Mouse (Mus musculus): Measurements from ENCODE around the gene Tet3. TPM values are rescaled to one million over a fixed set of nuclear protein-coding genes. Genes with fewer than 3 reads are reported as not detected.

The Tet3 gene
- polyA plus RNA-seq (2012; rRNA removed) = 2.3 and 3.4 TPM in 2 replicates

DNA sequence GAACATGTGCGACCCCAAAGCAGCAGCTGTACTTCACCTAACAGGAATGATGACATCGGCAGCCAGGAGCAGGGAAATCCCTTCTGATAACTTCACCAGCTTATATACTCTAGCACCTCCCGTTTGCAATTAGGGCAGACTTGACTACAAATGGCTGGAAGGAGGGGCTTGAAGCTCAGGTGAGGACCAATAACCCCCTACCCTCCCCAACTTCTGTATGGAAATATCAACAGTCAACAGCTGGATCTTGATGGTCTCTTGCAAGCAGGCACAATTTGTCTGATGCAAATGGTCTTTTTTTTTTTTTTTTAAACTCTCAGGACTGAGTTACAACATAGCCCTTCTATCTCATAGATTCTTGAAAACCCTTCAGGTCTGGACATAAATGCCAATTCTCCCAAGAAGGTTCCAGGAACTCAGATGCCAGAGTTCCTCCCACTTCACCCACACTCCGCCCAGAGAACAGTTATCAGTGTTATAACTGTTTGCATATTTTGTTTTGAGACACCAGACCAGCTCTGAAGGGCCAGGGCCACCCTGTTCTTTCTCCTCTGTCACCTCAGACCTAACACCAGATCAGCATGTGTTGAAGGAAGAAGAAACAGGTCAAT lies at the start of gene Tet3:
Gene Tet3 (minus strand): TSS at position 51 of the 611 bp plus-strand sequence.

DNA sequence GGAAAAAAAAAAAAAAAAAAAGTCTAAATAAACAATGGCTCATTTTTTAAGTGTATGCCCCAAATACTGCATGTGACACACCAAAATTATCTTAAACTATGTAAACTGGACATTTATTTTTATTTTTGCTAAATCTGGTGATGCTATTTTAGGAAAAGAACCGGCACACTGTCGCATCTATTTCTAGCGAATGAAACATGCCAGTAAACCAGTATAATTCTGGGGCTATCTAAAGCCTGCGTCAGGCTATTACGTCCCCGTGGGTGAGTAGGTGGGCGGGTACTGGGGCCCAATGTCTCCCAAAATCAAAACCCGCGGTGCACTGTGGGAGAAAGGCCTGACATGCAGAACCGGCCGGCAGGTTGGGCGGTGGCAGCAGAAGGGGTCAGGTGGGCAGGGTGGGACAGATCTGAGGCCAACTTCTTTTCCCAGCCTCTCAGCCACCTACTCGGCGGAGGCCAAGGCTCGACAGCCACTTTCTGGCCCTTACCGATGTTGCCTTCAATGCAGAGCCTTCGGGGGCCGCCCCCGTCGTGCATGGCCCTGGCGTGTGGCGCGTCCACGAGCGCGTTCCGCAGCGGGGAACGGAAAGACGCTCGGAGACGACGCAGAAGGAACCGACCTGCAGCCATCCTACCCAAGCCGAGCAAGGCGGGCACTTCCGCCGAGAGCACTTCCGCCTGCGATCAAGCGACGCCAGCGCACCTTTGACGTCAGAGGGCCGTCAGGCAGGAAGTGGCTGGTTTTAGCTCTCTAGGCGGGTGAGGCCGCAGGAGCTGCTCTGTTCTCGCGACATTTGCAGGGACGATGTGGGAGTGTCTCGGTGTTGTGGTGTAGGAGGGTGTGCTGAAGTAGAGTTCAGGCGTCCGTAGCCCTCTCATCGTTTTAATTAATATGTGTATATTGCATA lies 47.6 kb upstream of the Tet3 start, which contains the start of gene Dguok:
Gene Dguok (minus strand): TSS at position 712 of the 910 bp plus-strand sequence.

DNA sequence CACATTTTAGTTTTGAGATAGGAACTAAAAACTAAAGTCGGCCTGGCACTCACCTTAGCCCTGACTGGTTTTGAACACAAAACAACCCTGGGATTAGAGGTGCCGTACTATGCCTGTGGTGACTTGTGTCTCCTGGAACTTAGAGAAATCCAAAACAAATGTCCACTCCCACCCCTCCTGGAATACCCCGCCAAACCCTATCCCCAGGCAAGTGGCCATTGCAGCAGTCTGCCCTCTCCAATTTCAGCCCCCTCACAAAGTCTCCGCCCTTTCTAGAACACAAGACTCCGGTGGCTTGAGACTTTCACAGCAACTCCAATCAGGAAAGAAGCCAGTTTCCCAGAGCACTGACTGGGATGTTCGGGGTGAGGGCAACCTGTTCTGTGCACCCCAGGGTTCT lies 110.0 kb downstream of the Tet3 start, which contains the start of gene Bola3:
Gene Bola3 (plus strand): TSS at position 275 of the 400 bp plus-strand sequence.

DNA sequence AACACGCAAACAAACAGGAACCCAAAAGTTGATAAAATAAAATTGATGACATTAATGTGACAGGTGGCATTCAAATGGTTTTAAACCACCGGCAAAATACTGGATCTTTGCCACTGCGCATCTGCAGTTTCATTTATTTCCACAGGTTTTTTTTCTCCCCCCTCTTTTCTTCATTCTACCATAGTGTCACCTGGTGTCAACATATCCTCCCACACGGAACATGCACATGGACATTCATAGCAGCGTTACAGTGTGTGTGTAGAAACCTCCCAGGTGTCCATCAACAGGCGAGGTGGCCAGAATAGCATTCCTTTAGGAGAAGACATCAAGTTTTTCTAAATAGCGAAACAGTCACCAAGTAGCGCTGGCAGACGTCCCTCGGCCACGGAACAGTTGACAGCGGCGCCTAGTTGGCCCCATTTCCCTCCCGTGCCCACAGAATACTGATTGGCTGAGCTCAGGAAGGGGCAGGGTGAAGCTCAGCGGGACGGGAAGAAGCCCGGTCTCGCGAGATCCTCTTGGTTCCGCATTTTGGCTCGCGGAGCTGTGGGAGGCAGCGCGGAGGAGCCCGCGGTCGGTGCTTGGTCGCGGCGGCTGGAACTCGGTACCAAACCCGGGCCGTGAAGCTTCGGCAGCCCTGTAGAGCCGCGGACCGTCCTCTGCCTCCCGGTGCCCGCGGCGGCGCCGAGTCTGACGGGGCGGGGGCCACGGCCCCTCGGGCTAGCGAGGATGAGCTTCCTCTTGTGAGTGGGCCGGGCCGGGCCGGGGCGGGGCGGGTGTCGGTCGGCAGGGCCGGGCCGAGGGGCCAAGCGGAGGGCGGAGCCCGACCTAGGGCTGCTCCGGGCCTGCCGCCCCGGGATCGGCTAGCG lies 133.1 kb downstream of the Tet3 start, which contains the start of the genes Mthfd2 and Mob1a:
Gene Mthfd2 (minus strand): TSS at position 384 of the 869 bp plus-strand sequence.
Gene Mob1a (plus strand): TSS at position 492 of the 869 bp plus-strand sequence.

Other genes with a start within 250 kb of the Tet3 start
- 0.05 TPM in 2 replicates for gene Slc4a5, start 239.3 kb downstream of the Tet3 start, polyA plus RNA-seq (2012; rRNA removed)
- gene Mthfd2, start 133.2 kb downstream of the Tet3 start, polyA plus RNA-seq (2012; rRNA removed) = 18.5 and 21.5 TPM in 2 replicates
- 19.4 and 21.9 TPM in 2 replicates for gene Mob1a, start 133.1 kb downstream of the Tet3 start, polyA plus RNA-seq (2012; rRNA removed)
- gene Bola3, start 109.9 kb downstream of the Tet3 start, polyA plus RNA-seq (2012; rRNA removed) = 58.3 and 59.1 TPM in 2 replicates
- gene Dguok, start 47.9 kb upstream of the Tet3 start, polyA plus RNA-seq (2012; rRNA removed) = 19.6 and 21.8 TPM in 2 replicates
- gene Actg2, start 77.2 kb upstream of the Tet3 start, polyA plus RNA-seq (2012; rRNA removed) = 4.8 and 5.8 TPM in 2 replicates
- gene Stambp, start 113.6 kb upstream of the Tet3 start, polyA plus RNA-seq (2012; rRNA removed) = 6.4 and 7.2 TPM in 2 replicates
- gene Clec4f, start 197.1 kb upstream of the Tet3 start, polyA plus RNA-seq (2012; rRNA removed) = 39.7 and 74.4 TPM in 2 replicates
- 0.90 and 2.2 TPM in 2 replicates for gene Cd207, start 218.8 kb upstream of the Tet3 start, polyA plus RNA-seq (2012; rRNA removed)

All from liver, embryonic 18 days (tissue).